Mouse (Mus musculus) hindlimb bud, embryonic 11.5 days (tissue): ENCODE data around the gene Xlr3a.
"Not testable (repeated sequence)": the region's sequence is repeated elsewhere in the genome, so short reads cannot be mapped to it uniquely, and the experiment has no call there.

Experiments
- DNase-seq: peaks from one replicate; pipeline ENCODE4 v3.0.0-alpha.2; 2012; ENCODE audit warnings: low read depth, low spot score; ENCODE audit errors: extremely low spot score

The Xlr3a gene

DNA sequence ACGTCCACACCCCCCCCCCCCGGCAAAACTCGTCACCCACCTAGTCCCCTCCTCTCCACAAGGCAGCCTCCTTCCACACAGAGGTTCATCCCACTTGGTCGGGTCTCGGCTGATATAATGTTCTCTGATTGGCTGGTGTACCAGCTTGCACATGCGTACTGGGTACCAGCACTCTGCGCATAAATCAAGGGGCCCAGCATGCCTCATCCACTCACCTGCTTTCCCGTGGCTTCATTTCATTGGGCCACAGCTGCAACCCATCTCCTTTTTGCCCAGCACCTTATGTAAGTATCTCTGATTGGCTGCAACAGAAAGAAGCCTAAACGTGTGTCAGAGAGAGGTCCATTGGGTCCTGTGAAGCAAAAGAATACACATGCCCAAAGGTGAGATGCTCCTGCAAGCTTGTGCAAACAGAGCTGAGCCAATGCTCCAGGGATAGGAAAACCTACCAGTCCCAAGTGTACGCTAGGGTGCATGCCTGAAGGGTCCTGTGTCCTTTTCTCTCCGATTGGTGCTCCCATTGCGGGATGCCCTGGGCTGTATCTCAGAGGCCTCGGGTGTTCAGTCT lies at the start of gene Xlr3a:
TSS of gene Xlr3a (minus strand) at position 155 of the 568 bp plus-strand sequence.
- DNase-seq, result not testable (repeated sequence)

DNA sequence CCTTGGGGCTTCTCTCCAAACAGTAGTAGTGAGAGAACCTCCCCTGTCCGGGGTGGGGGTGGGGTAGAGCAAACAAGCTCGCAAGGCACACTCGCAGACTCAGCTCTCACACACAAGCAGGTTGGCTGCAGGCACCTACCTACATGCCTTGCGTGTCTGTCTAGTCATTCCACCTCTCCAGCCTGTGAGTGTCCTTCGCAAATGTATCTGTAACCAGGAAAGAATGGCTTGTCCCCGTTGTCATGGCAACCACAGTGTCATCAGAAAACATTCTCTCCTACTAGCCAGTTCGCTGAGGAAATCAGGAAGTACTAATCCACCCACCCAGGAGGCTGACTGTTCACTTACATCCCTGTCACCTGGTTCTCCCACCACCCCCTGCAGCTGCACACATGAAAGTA lies 46.3 kb upstream of the Xlr3a start:
- not testable (repeated sequence) for DNase-seq

DNA sequence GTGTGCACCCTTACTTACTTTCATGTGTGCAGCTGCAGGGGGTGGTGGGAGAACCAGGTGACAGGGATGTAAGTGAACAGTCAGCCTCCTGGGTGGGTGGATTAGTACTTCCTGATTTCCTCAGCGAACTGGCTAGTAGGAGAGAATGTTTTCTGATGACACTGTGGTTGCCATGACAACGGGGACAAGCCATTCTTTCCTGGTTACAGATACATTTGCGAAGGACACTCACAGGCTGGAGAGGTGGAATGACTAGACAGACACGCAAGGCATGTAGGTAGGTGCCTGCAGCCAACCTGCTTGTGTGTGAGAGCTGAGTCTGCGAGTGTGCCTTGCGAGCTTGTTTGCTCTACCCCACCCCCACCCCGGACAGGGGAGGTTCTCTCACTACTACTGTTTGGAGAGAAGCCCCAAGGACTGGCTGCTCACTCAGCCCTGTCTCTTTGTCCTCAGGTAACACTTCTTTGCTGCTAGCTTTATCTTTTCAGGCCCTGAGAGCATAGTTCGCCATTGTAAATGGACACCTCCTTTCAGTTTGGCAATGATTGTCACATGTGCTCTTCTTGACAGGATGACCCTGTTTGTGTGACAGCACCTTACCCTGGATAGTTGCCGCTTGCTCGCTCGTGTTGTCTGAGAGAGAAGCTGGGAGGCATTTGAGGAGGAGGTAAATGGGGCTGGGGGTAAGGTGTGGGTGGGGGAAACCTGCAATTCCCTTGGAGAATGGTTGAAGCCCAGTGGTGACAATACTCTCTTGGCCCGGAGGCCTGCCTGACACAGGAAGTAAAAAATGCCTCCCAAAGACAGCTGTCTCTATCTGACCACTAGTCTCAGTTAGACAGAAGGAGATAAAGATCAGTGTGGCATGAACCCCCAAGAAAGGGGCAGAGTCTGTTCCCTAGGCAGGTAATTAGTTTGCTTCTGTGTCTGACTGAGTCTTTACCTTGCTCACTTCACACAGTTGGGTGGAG lies 26.2 kb upstream of the Xlr3a start:
- not testable (repeated sequence) for DNase-seq

DNA sequence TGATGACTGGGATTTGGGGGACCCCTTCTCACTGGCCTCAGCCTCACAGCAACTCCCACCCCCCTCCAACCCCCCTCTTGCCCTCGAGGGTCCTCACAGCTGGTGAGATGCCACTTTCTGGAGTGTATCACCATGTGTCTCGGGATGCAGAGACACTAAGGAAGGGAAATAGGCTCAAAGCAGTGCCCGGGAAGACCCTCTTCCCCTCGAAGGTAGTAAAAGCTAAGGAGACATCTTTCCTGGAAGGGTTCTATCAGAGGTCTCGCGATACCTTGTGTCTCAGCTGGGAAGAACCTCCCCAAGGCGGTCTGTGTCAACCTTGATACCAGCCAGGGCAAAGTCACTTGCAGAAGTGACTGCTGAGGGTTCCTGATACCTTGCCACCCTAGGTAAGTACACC lies 19.9 kb upstream of the Xlr3a start, which contains the start of gene Gm14685:
TSS of gene Gm14685 (plus strand) at position 301 of the 400 bp plus-strand sequence.
- DNase-seq, result not testable (repeated sequence)

DNA sequence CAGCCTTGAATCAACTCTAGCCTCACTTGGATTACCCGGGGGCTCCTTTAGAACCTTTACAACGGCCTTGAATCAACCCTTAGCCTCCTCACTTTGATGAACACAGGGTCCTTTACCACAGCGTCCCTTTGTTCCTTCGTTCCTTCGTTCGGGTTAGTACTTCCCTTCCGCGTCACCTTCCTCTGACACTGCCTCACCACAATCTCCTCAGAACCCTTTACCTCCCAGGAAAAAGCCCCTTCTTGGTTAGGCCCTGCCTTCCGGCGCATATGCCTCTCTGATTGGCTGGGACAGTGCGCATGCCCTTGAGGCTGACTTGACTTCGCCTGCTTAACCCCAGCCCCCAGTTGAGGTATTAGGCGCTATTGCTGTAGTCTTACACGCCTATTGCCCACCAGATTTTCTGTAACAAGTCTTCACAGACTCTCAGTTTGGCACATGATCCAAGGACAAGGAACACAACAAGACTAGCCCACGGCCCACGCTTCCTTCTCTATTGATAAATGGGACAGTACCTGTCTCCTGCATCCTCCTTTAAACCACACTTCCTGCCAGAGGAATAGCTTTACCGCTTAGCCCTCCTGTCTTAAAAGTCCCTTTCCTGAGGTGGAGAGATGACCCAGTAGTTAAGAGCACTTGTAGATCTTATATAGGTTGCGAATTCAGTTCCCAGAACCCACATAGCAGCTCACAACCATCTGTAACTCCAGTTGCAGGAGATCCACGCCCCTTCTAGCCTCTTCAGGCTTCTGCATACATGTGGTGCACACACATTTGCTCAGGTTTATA lies 14.4 kb downstream of the Xlr3a start, which contains the start of gene Xlr4a:
TSS of gene Xlr4a (minus strand) at position 212 of the 789 bp plus-strand sequence.
- DNase-seq, result not testable (repeated sequence)

DNA sequence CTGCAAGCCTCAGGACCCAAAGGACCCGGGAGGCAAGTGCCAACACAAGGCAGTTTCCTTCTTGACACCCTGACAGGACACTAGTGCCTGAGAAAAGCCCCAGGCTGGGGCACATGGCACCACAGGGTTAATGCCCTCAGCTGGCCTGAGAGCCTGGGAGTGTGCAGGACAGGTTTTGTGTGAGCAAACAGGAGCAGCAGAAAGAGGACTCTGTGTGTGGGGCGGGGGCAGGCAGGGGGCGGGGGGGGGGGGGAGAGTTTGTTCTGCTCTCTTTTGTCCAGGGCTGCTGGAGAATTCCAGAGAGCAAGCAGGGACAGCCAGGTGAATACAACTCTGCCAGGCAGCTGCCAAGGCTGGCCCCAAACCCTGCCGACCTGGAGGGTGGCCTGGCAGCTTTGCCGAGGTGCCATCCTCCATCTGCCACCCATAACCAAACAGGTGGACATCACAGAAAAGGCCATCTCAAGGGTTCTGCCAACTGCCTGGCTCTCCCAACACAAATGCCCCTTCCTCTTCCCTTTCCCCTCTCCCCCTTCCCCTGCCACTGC lies 30.1 kb downstream of the Xlr3a start:
- not testable (repeated sequence) for DNase-seq

DNA sequence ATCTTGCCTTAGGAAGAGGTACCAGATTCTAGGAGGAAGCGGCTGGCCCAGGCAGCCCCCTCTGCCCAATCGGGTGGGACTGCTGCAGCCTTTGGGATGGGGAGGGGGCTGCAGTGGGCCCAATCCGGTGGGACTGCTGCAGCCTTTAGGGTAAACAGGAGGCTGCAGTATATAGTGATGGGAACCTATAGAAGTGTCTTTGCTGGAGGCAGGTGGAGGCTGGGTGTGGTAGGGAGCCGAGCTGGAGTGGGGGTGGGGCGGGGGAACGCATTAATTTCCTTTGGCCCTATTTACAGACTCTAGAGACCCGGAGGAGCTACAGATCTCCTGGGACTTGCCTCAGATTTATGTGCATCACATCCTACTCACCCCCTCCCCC lies 32.5 kb downstream of the Xlr3a start, which contains the start of gene Pnma3:
TSS of gene Pnma3 (plus strand) at position 373 of the 379 bp plus-strand sequence.
- DNase-seq, result no peak

DNA sequence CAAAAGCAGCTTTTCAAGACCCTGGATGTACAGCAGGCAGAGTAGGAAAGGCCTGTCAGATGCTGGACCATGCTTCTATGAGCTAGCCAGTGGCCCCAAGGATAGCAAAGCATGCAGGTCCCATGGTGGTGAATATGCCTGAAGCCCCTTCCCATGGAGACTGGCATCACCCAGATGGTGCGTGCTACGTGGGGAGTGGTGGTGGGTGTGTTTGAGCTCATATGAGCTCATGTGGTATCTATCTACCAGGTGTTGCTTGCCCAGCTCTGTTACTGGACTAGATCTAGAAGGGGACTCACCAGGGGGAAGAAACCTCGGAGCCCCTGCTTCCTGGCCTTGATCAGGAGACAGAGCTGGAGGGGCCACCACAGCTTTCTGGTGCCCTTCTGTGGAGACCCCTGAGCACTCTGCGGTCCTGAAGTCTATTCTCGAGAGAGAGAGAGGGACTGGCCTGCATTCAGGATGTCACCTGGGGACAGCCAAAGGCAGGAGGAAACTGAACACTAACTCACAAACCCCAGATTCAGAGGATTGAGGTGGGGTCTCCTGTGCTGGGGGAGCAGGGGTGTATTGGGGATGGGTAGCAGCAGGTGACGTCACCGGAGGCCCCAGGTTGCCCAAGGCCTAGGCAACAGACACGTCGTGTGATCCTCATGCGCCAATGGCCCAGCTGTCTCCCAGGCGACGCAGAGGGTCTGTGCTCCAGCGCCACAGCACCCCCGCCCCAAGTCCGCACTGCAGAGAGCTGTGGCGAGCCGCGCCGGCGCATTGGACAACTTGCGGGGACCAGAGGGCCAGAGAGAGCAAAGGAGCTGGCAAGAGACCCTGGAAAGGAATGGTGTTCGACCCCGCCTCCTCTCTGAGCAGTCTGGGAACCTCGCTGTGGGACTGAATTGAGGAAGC lies 33.1 kb downstream of the Xlr3a start:
- no peak for DNase-seq

DNA sequence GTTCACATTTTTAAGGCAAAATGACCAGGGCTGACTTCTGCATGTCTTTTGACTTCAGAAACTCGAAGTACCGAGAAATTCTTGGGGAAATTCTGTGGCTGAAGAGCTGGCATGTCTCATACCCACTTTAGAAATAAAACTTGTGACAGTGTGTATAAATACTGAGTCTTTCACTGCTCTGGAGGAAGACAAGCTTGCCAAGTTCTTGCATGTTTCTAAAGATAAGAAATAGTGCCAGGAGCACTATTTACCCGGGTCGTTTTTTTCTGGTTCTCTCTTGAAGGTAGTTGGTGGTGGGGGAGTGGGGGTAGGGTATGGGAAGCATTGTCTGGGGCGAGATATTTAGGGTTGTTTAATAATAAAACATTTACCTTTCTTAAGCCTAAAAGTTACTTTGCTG lies 34.6 kb downstream of the Xlr3a start:
- DNase-seq, result no peak

DNA sequence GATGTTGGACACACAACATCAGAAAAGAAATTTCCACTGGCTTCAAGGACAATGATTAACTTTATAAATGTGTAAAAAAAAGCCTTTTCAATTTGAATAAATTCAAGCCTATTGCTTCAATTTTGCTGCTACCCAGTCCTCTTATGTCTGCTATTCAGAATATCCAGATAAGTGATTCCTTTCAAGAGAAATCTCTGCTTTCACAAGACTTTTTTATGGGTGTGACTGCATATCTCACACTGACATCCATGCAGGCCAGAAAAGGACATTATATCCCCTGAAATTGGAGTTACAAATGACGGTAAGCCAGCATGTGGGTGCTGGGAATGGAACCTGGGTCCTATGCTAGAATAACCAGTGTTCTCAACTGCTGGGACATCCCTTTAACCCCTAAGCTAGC lies 35.4 kb downstream of the Xlr3a start:
- no peak for DNase-seq

DNA sequence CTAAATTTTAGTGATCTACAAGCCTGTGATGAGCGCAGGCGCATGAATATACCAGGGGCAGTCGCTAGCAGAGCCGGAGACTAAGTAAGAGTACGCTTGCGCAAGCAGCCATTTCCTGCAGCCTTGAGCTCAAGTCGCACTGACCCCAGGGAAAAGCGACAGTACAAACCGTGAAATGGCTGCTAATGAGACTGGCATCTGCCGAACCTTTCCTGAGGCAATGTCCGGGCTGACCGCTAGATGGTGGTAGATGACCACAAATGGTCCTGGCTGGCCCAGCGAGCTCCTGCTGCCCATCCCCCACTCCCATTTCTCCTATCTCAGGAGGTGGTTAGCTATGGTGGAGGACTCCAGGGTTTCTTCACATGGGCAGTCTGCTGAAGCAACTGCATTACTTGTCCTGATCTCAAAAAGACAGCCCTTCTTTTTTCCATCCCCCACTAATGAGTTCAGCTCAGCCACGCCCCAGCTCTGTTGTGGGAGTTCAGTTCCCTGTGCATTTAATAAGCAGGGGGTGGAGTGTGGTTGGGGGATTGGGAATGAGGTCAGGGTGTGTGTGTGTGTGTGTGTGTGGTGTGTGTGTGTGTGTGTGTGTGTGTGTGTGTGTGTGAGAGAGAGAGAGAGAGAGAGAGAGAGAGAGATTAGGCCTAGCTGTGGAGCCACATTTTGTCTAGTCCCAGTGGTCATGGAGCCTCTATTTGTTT lies 42.9 kb downstream of the Xlr3a start:
- DNase-seq, result peak; percentile 62

DNA sequence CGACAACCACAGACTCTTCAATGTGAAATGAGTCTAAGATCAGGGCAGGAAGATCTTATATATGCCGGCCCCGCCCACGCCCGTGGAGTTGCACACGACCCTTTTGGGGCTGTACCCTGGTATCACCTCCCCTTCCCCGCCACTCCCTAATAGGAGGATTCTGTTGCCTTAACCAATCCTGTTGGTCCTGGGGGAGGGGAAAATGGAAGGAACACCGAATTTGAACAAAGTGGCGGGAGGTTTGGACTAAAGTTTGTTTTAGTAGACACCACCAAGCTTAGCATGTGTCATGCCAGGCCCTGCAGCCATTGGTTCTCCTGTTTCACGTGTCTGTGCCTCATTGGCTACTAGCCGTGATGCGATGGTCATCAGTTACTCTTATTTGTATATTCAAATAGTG lies 57.2 kb downstream of the Xlr3a start:
- DNase-seq, result no peak

DNA sequence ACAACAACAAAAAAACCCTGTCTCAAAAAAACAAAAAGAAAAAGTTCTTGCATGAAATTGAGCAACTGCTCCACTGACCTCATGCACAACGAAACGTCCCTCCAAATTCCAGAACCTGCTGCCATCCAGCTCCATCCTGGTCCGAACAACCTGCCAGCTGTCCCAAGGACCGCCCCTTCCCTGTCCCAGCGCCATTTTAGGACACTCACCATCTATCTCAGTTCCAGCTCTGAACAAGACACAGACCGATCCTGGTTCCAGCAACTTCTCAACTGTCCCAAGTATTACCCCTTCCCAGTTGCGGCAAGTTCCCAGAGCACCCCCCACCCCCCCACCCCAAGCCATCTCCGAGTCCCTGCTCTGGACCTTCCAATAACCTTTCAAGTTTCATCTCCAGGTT lies 58.1 kb downstream of the Xlr3a start:
- no peak for DNase-seq

DNA sequence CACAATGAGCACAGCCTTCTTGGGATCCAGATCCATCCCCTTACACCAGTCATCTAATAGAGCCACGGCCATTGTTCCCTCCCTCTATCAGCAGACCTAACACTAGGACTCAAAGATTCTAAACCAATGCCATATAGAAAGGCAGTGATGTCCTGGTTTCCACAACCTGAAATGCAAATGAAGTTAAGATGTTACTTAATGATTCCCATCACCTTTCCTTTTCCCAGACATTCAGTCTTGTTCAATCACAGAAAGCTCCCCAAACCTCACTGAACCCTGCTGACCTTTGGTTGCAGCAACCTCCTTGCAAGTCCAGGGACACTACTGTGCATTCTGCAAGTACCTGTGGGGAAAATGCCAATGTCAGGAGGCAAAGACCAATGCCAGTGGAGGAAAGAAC lies 59.9 kb downstream of the Xlr3a start, which contains the start of gene Pnma5:
TSS of gene Pnma5 (minus strand) at position 101 of the 400 bp plus-strand sequence.
- no peak for DNase-seq
